Mouse (Mus musculus) regulatory T cell (primary cell): ENCODE measurements around the gene Txn2.

Experiments used
- in situ Hi-C: fragments of 300-600 bp; cut with MboI, MseI; formaldehyde crosslinking; loops from one replicate; pipeline ENCODE4 v1.15.1; 2025; ENCODE audit warnings: high pct_unique_total_duplicates

The Txn2 gene

DNA sequence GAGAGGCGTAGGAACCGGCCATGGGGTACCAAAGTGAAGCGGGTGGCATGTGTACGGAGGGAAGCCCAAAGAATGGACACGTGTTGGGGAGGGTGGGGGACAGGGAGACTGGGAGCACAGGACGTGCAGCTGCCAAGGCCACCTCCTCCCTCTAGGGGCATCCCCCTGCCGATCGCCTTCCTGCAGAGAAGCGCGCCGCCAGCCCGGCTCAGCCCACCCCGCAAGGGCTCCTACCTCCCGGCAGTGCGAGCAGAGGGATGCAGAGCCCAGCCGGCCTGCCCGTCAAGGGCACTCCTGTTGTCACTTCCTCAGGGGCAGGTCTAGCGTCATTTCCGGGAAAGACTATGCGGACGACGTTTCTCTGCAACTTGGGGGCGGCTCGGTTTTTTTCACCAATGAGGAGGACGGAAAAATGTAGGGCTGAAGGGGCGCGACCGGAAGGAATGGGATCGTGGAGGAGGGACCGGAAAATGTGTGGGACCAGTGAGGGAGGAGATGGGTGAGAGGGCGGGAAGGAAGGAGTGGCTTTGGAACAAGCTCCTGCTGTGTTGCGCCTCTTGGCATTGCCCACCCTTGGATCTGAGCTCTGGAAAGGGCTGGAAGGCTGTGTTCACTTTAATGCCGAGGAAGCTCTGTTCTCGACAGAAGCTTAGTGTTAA lies at the start of gene Txn2:
Gene Txn2, minus strand, starts transcription at position 334 of the 659 bp plus-strand sequence.
- in situ Hi-C loops = loop anchor here (10.0 kb wide), 1 partner anchor 1926 kb away; no protein-coding TSS in a partner anchor

- in situ Hi-C loops = no loop called here
Measured at GRCm38 (mm10) chr15:77977663-77978062, 48.9 kb upstream of the Txn2 start.

DNA sequence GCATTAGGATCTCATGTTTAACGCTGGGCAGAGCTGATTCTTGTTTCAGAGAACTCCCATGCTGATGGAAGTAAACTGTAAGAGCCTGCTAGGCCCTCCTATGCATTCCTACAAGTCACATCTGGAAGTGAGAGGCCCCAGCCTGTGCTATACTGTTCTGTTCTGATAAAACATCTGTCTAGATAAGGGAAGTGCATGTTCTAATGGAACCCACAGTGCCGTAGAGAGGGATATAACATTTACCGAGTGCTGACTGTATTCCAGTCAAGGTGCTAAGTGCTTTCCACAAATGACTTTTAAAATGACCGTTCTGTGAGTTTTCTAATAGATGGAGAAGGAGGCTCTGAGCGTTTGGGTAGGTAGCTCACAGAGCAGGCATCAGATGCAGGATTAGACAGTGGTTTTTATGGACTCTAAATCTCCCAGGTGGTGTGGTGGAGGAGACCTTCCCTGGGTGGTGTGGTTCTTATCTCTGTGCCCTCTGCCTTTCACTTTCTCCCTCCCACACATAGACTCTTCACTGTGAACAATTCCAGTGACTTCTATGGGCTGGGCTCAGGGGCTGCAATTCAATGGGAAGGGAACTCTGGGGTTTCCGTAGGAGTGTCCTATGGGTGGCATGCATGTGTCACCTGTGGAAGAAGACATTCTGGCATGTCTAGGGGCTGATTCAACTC lies 45.5 kb upstream of the Txn2 start:
- in situ Hi-C loops = loop anchor here (25.0 kb wide), 1 partner anchor 1762 kb away; no protein-coding TSS in a partner anchor

DNA sequence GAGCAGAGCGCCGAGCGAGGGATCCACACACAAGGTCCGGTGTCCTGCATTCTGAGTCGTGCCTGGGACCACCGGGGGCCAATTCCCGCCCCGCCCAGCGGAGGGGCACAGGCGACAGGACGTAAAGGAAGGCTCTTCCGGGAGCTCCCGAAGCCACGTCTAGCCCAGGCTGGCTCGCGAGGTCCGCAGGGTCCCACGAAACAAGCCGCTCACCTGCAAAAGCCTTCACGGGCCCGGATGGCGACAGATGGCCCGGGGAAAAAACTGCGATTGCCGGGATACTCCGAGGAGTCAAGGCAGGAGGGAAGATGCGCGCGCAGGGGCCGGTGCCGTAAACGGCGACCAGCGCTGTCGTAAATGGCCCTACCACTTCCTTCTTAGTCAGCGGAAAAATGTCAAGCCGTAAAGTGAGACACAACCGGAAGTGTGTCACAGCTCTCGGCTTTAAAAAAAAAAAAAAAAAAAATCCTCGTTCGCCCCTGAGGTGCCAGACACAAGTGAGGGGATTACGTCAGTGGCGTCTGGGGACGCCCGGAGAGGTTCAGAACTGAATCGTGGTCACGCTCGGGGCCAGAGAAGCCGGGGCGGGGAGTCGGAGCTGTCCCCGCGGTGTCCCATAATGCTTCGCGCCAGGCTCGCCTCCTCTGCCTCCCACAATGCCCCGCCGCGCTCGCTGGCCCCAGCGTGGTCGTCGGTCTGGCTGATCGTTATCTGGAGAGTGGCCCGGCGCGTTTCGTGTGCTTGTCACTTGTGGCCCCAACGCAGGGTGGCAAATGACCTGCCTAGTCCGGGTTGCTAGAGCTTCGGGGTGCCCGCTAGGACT lies 41.9 kb upstream of the Txn2 start, which contains the start of gene Eif3d:
Gene Eif3d, minus strand, starts transcription at position 344 of the 823 bp plus-strand sequence.
- in situ Hi-C loops = loop anchor here (25.0 kb wide), 1 partner anchor 1758 kb away; no protein-coding TSS in a partner anchor

GRCm38 (mm10) chr15:77969940-77970469 lies 41.2 kb upstream of the Txn2 start:
- in situ Hi-C loops = loop anchor here (5.0 to 25.0 kb wide), 2 partner anchors 38 to 1758 kb away; no protein-coding TSS in a partner anchor

- in situ Hi-C loops = loop anchor here (5.0 to 25.0 kb wide), 2 partner anchors 33 to 1753 kb away; no protein-coding TSS in a partner anchor
Measured at GRCm38 (mm10) chr15:77965117-77965528, 36.3 kb upstream of the Txn2 start.

DNA sequence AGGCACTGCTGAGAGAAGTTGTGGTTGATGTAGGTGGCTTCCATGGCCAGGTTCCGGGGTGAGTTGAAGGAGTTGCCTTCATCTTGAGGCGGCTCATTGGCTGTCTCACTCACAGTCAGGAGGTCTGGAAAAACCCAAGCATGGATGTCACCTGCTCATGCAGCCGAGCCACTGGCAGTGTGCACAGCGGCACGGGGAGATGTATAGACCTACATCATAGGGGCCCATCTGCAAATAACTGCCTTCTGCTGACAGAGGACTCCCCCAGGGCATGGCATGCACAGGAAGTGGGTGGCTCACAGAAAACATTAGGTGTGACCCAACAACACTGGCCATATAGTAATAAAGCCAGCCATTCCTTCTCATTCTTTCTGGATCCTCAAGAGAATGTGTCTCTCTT lies 33.6 kb upstream of the Txn2 start:
- in situ Hi-C loops = loop anchor here (25.0 kb wide), 1 partner anchor 1750 kb away; no protein-coding TSS in a partner anchor

DNA sequence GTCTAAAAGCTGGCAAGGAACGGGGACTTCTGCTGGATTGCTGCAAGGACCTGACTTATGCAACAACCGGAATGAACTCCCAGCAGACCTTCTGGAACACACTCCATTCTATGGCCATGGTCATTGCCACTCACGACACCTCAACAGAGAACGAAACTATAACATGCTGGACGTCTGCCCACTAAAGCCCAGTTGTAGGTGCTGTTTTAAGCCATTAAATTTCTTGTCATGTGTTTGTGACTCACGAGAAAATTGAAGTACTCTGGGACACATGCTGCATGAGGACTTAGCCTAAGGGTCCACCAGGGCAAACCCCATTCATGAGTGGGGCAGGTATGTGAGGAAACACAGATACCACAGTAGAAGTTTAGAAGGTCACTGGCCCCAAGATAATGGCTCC lies 31.9 kb upstream of the Txn2 start:
- in situ Hi-C loops = loop anchor here (25.0 kb wide), 1 partner anchor 1748 kb away; no protein-coding TSS in a partner anchor

GRCm38 (mm10) chr15:77958071-77958470 lies 29.3 kb upstream of the Txn2 start:
- in situ Hi-C loops = loop anchor here (25.0 kb wide), 1 partner anchor 1746 kb away; no protein-coding TSS in a partner anchor

GRCm38 (mm10) chr15:77957625-77958024 lies 28.8 kb upstream of the Txn2 start:
- in situ Hi-C loops = loop anchor here (25.0 kb wide), 1 partner anchor 1745 kb away; no protein-coding TSS in a partner anchor

DNA sequence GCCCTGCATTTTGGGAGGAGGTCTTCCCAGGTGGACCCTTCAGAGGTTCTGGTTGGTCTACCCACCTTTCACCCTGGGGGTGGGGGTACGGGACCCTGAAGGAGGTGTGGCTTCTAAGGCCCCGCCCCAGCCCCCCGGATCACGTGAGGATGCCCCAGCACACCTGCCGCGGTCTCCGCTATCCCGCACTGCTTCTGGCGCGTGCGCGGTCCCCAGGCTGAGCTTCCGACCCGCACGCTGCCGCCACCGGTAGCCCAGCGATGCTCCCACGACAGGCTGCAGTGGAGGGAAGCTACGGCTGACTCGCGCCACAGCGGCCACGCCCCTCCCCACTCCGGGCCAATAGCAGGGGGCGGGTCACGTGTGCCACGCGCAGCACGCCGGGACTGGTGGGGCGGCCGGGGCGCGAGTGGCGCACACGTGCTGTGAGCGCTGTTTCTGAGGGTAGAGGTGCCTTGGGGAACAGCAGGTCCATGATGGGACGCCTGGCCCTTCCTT lies 27.6 kb upstream of the Txn2 start, which contains the start of gene Foxred2:
Gene Foxred2, minus strand, starts transcription at position 319 of the 498 bp plus-strand sequence.
- in situ Hi-C loops = loop anchor here (25.0 kb wide), 1 partner anchor 1744 kb away; no protein-coding TSS in a partner anchor

GRCm38 (mm10) chr15:77955440-77956403 lies 26.9 kb upstream of the Txn2 start:
- in situ Hi-C loops = loop anchor here (25.0 kb wide), 1 partner anchor 1743 kb away; no protein-coding TSS in a partner anchor

- in situ Hi-C loops = loop anchor here (25.0 kb wide), 1 partner anchor 1742 kb away; no protein-coding TSS in a partner anchor
Measured at GRCm38 (mm10) chr15:77954362-77954761, 25.6 kb upstream of the Txn2 start.

DNA sequence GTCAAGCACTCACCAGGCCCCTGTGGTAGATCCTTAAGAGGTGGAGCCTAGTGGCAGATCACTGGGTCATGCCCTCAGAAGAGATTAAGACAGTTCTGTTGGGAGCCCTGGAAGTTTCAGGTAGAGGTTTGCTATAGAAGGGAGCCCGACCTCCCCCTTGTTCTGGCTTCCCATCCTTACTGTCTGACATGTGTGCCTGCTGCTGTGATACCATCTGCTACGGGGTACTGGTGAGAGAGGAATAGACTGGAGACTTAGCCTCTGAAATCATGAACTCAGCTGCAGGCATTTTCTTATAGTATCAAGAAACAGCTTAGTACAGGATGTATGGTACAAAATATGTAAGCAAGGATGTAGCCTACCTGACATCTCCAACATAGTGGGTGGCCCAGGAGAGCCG lies 24.1 kb upstream of the Txn2 start:
- in situ Hi-C loops = loop anchor here (25.0 kb wide), 1 partner anchor 1741 kb away; no protein-coding TSS in a partner anchor

DNA sequence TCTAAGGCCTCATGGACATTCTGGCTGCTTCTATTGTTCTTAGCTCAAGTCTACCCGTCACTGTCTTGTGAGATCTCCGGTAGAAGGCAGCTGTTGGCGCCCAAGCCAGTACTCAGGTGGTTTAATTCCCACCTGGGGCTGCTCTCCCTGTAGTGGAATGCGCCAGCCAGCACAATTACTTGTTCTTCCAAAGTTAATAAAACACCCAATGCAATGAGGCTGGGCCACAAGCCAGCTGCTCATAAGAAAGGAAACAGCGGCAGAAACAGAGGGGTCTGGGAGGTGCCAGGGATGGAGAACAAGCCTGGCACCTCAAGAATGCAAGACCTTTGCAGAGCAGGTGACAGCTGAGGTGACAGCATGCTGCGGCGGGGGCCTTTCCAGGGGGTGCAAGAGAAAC lies 20.3 kb upstream of the Txn2 start:
- in situ Hi-C loops = no loop called here

DNA sequence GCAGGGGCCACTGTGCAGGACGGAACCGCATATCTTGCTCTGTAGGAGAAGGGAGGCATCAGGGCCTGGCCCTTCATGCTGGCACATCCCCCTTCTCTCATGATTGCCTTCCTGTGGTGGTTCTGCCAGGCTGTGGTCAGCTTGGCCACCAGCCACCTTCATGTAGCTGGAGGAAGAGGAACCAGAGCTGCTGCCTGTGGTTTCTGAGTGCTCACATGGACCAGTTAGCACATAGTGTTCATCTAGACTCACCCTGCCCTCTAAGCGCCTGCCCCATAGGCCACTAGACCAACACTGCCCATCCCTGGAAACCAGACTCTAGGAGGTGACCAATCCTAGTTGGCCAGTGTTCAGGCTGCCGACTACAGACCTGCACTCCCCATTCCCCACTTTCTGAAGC lies 16.9 kb upstream of the Txn2 start:
- in situ Hi-C loops = no loop called here

DNA sequence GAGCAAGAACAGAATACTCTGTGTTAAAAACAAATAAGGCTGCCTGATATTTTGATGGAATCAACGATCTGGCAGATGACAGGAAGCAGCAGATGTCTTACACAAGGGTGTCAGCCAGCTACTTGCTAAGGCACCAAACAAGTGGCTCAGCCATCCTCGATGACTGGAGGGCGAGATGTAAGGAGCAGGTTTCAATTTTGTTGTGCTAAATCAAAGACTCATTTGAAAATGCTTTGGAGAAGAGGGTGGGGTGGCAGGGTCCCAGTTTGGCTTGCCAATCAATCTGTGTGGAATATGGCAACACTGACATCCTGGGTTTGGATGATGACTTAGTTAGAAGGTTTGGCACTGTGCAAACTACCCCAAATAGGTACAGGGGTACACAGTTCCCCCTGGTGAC lies 12.8 kb upstream of the Txn2 start:
- in situ Hi-C loops = no loop called here

GRCm38 (mm10) chr15:77938516-77938915 lies 9.7 kb upstream of the Txn2 start:
- in situ Hi-C loops = no loop called here

DNA sequence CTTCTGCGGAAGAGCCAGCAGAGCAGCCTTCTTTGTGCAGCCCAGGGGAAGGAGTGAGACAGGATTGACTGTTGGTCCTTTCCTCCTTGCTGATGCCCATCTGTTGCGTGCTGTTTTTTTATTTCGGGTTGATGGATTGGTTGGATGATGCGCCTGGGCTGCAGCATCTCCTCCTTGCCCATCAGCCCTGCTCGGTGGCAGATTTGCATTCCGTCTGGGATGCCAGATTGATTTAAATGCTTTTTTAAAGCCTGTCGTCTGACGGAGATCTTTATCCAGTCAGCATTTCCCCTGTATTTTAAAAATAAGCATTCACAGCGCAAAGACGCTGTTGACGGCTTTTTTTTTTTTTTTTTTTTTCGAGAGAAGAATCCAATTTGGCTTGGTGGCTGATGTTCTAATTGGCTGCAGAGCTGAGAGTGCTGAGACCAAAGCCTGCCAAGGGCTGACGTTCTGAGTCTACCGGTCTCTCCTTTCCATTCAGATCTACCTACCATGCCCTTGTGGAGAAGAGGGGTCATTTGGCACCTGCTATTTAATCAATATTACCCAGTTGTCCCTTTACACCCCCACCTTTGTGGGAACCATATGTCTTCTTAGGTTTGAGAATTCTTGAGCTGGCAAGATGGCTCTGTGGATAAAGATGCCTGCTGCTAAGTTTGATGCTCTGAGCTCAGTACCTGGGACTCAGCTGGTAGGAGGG lies 7.0 kb upstream of the Txn2 start:
- in situ Hi-C loops = no loop called here
